Mouse (Mus musculus): ENCODE measurements around the gene Rbfox1.
A peak's percentile ranks its signal among the peaks of the same experiment; 100 is the strongest.

Gene Rbfox1

GRCm38 (mm10) chr16:7097951-7098710 is 1213.0 kb downstream of the Rbfox1 start:
- DNase-seq: peak; percentile 61 to 64

- peak; percentile 82 to 83 for DNase-seq
Measured at GRCm38 (mm10) chr16:7099506-7100300, 1214.5 kb downstream of the Rbfox1 start.

GRCm38 (mm10) chr16:7102486-7102885 is 1217.3 kb downstream of the Rbfox1 start:
- peak; percentile 46 to 69 for DNase-seq

GRCm38 (mm10) chr16:7103301-7103700 is 1218.1 kb downstream of the Rbfox1 start:
- no peak for DNase-seq

GRCm38 (mm10) chr16:7106450-7107015 is 1221.4 kb downstream of the Rbfox1 start:
- DNase-seq: no peak

GRCm38 (mm10) chr16:7115945-7116344 is 1230.8 kb downstream of the Rbfox1 start:
- no peak for DNase-seq

GRCm38 (mm10) chr16:7129591-7129990 is 1244.4 kb downstream of the Rbfox1 start:
- no peak for DNase-seq

- no peak for DNase-seq
Measured at GRCm38 (mm10) chr16:7132434-7132833, 1247.3 kb downstream of the Rbfox1 start.

GRCm38 (mm10) chr16:7136971-7137370 is 1251.8 kb downstream of the Rbfox1 start:
- no peak for DNase-seq

GRCm38 (mm10) chr16:7139480-7139879 is 1254.3 kb downstream of the Rbfox1 start:
- DNase-seq: no peak

- no peak for DNase-seq
Measured at GRCm38 (mm10) chr16:7140909-7141308, 1255.8 kb downstream of the Rbfox1 start.

GRCm38 (mm10) chr16:7145505-7145904 is 1260.3 kb downstream of the Rbfox1 start:
- DNase-seq: no peak

- no peak for DNase-seq
Measured at GRCm38 (mm10) chr16:7146454-7146853, 1261.3 kb downstream of the Rbfox1 start.

- peak; percentile 47 to 61 for DNase-seq
Measured at GRCm38 (mm10) chr16:7147884-7148283, 1262.7 kb downstream of the Rbfox1 start.

- DNase-seq: no peak
Measured at GRCm38 (mm10) chr16:7149106-7149899, 1264.1 kb downstream of the Rbfox1 start.

- peak in 1 of 2 experiments; percentile 23 for DNase-seq
Measured at GRCm38 (mm10) chr16:7150201-7150791, 1265.1 kb downstream of the Rbfox1 start.

- no peak for DNase-seq
Measured at GRCm38 (mm10) chr16:7152401-7152800, 1267.2 kb downstream of the Rbfox1 start.

- DNase-seq: no peak
Measured at GRCm38 (mm10) chr16:7154671-7155070, 1269.5 kb downstream of the Rbfox1 start.

- DNase-seq: no peak
Measured at GRCm38 (mm10) chr16:7158856-7159826, 1274.0 kb downstream of the Rbfox1 start.

- DNase-seq: no peak
Measured at GRCm38 (mm10) chr16:7159827-7160217, 1274.7 kb downstream of the Rbfox1 start.

GRCm38 (mm10) chr16:7162168-7162567 is 1277.0 kb downstream of the Rbfox1 start:
- DNase-seq: no peak
